Mouse (Mus musculus): ENCODE measurements around the gene Chaf1a.

DNA sequence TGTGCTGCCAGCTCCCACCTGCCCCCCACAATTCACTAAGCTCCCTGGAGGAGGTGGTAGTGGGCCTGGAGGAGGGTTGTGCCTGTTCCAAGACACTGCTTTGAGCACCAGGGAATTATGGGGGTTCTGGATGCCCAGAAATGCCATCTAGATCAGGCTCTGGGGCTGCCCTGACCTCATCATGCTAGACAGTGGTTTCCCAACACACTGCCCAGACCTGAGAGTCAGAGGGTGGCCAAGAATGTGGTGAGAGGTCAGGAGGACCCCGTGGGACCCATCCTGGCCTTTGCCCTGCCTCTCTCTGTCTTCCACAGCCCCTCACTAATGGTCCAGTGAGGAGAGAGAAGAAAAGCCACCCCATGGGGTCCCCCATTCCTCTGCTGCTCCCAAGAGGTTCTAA lies 70.8 kb downstream of the Chaf1a start:
- TF ChIP-seq CTCF (IDR thresholded peaks at IDR 0.05; ENCODE audit: low read depth, low read length) (no peak), EP300 (IDR thresholded peaks at IDR 0.05; ENCODE audit: insufficient read depth, low read depth, low read length) (no peak)
